Mouse (Mus musculus) ES-Bruce4 (cell line): Measurements from ENCODE around the gene Rps6kb1.

Experiments used
- CTCF ChIP-seq: IDR thresholded peaks from one replicate; pipeline ENCODE4 v1.8.1; 2011; ENCODE audit warnings: low read depth, low read length
- EP300 ChIP-seq: IDR thresholded peaks from 2 replicates; pipeline ENCODE4 v1.6.1; 2011; ENCODE audit warnings: low read depth, low read length; ENCODE audit not compliant: insufficient read depth
- POLR2A ChIP-seq: IDR thresholded peaks from one replicate; pipeline ENCODE4 v1.8.1; 2011; ENCODE audit warnings: low read length; ENCODE audit not compliant: insufficient read depth

DNA sequence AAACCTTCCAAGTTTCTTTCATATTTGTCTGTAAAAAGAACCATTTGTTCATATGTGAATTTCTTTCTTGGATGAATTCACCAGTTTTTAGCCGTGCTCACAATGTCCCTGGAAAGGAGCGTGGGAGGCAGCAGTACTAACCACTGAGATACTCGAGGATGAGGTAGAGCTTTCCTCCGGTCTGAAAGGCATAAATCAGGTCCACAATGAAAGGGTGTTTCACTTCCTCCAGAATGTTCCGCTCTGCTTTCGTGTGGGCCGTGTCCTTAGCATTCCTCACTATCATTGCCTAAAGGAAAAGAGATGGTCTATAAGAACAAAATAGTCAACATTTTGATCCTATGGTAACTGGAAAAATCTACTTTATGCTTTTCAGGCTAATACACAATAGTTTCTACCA is 24.9 kb downstream of the Rps6kb1 start:
- TF ChIP-seq CTCF, result no peak
- TF ChIP-seq POLR2A, result no peak
- no peak for TF ChIP-seq EP300
